Mouse (Mus musculus): ENCODE results near the gene Nbea.

DNA sequence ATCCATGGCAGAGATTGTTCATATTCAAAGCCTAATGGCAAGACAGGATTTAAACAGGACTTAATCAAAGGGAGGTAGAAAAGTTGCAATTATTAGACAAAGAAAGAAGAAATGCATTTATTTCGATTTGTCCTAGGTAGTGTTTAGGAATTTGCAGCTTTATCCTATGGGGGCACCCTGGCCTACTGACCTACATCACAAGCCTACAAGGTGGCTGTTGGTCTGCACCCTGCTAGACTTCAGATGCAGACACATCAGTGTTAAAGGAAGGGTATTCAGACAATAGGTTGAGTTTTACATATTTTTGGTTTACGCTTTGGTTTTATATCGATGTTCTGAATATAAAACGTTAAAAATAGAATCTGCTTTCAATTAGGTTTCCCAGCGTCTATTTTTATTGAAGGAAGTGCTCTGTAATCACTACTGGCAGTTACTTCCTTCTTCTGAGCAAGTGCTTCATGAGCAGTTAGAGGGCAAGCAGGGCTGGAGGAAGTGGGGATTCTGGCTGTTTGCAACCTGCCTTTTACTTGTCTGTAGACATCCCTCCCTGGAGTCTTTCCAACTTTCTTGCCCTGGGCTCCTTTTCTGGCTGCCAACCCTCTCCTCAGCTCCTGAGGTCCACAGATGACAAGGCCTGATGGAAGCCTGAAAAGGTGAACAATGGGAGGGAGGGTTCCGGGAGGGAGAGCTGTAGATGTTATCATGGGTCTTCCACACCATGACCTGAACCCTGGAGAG is 366.7 kb downstream of the Nbea start:
- TF ChIP-seq POLR2A (IDR thresholded peaks at IDR 0.05; ENCODE audit: borderline replicate concordance, control insufficient read depth, low read depth, low read length) (no peak), CTCF (IDR thresholded peaks at IDR 0.05; ENCODE audit: control insufficient read depth, insufficient read depth, low read length) (no peak)

Measured in bone marrow, adult 2 months (tissue).